Mouse (Mus musculus) spleen, postnatal 4 days (tissue): ENCODE results near the gene 1700030K09Rik.

Experiments used
- DNase-seq, 2 experiments: peaks; one replicate each; pipeline ENCODE4 v3.0.0; 2022; ENCODE audit warnings: low spot score in 2 of 2

1700030K09Rik gene

GRCm38 (mm10) chr8:72504637-72505314 lies 61.1 kb downstream of the 1700030K09Rik start:
- no peak for DNase-seq

GRCm38 (mm10) chr8:72507505-72507904 lies 63.8 kb downstream of the 1700030K09Rik start:
- no peak for DNase-seq
